Mouse (Mus musculus) spleen, postnatal 10 days (tissue): Measurements from ENCODE around the gene Stau1.

Source experiments
- DNase-seq, 2 experiments: peaks; one replicate each; pipeline ENCODE4 v3.0.0; 2021 to 2022; ENCODE audit warnings: low spot score in 2 of 2

Gene Stau1

GRCm38 (mm10) chr2:166990861-166991260 lies 5.2 kb downstream of the Stau1 start:
- DNase-seq, result peak in 1 of 2 experiments; percentile 34

GRCm38 (mm10) chr2:166983351-166983894 lies 12.7 kb downstream of the Stau1 start:
- DNase-seq, result no peak

GRCm38 (mm10) chr2:166980161-166980560 lies 15.9 kb downstream of the Stau1 start:
- no peak for DNase-seq

GRCm38 (mm10) chr2:166977490-166977889 lies 18.6 kb downstream of the Stau1 start:
- no peak for DNase-seq

- DNase-seq, result no peak
These were observed 19.7 kb downstream of the Stau1 start for GRCm38 (mm10) chr2:166976356-166976755.

- peak in 1 of 2 experiments; percentile 23 for DNase-seq
These were observed 21.8 kb downstream of the Stau1 start for GRCm38 (mm10) chr2:166974177-166974872.

- no peak for DNase-seq
These were observed 22.9 kb downstream of the Stau1 start for GRCm38 (mm10) chr2:166973153-166973552.

- no peak for DNase-seq
These were observed 31.3 kb downstream of the Stau1 start for GRCm38 (mm10) chr2:166964773-166965172.

GRCm38 (mm10) chr2:166963257-166963656 lies 32.8 kb downstream of the Stau1 start:
- DNase-seq, result no peak

- no peak for DNase-seq
These were observed 35.3 kb downstream of the Stau1 start for GRCm38 (mm10) chr2:166960648-166961330.

- peak; percentile 45 to 63 for DNase-seq
These were observed 39.3 kb downstream of the Stau1 start for GRCm38 (mm10) chr2:166956805-166957204.

GRCm38 (mm10) chr2:166952151-166952550 lies 43.9 kb downstream of the Stau1 start:
- DNase-seq, result no peak

GRCm38 (mm10) chr2:166950853-166951648 lies 45.0 kb downstream of the Stau1 start:
- no peak for DNase-seq

GRCm38 (mm10) chr2:166948936-166949335 lies 47.2 kb downstream of the Stau1 start:
- no peak for DNase-seq

- DNase-seq, result no peak
These were observed 47.9 kb downstream of the Stau1 start for GRCm38 (mm10) chr2:166948246-166948645.

GRCm38 (mm10) chr2:166945456-166945855 lies 50.6 kb downstream of the Stau1 start:
- peak in 1 of 2 experiments; percentile 36 for DNase-seq

- no peak for DNase-seq
These were observed 51.8 kb downstream of the Stau1 start for GRCm38 (mm10) chr2:166944346-166944745.

- DNase-seq, result no peak
These were observed 53.0 kb downstream of the Stau1 start for GRCm38 (mm10) chr2:166943146-166943545.

- DNase-seq, result no peak
These were observed 59.9 kb downstream of the Stau1 start for GRCm38 (mm10) chr2:166936166-166936565.

- DNase-seq, result no peak
These were observed 60.5 kb downstream of the Stau1 start for GRCm38 (mm10) chr2:166935582-166935981.

- DNase-seq, result no peak
These were observed 61.7 kb downstream of the Stau1 start for GRCm38 (mm10) chr2:166934416-166934815.

GRCm38 (mm10) chr2:166933943-166934342 lies 62.2 kb downstream of the Stau1 start:
- DNase-seq, result no peak
